Mouse (Mus musculus): ENCODE measurements around the gene Tmtc4. TPM values are rescaled to one million over a fixed set of nuclear protein-coding genes. Genes with fewer than 3 reads are reported as not detected.

Gene Tmtc4
- polyA plus RNA-seq, 1 experiment: 4.0 TPM

DNA sequence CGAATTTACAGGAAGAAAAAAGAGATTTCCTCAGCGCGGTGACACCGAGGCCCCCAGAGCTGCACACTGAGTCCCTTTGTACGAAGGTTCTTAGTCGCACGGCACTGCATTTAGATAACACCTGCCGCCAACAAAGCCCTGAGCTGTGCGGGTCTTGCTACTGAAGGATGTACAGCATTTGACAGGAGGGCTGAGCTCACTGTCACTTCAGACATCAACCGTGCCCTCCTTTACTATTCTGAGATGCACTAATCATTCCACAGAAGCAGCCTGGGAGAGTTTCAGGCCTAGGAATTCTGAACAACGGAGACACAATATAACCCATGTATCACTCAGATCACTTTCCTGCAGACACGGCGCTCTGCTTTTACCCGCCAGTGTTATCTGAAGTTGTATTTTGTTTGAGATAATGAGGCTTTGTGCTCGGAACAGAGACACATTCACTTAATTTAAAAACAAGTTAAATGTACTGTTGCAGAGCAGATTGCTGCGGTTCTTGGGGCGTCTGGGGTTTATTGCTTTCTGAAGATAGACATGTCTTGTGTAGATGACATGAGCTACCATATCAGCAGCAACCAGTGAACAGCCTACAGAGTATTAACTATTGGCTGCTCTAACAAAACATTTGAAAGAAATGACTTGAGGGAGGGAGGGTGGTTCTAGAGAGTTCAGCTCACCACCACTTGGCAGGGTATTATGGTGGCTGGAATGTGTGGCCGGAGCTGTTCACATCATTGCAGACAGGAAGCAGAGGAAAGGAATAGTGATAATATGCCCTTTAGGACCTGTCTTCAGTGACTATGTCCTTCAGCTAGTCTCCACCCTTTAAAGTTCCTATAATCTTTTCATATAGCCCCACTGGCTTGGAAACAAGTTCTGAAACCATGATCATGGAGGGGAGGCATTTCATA is 25.5 kb upstream of the Tmtc4 start:
- H3K27me3 ChIP-seq (ENCODE audit: control insufficient read depth, insufficient read depth, low read length): no peaks in the 10 kb centered on the region
- 88% methylated on average over 18 of the region's 18 CpGs for WGBS

GRCm38 (mm10) chr14:123008672-123009071 is 24.8 kb upstream of the Tmtc4 start:
- Histone ChIP-seq H3K27me3 (ENCODE audit: control insufficient read depth, insufficient read depth, low read length) (no peaks in the 10 kb centered on the region), H3K4me1 (ENCODE audit: control insufficient read depth, insufficient read depth, insufficient read length) (no peaks in the 10 kb centered on the region), H3K27ac (ENCODE audit: insufficient read depth, low read length) (no peak overlapping the region), H3K36me3 (ENCODE audit: control insufficient read depth, insufficient read depth, low read length) (no peaks in the 10 kb centered on the region), H3K4me3 (ENCODE audit: extremely low read depth, insufficient read depth, insufficient read length) (no peak overlapping the region)
- TF ChIP-seq POLR2A (IDR thresholded peaks at IDR 0.05; ENCODE audit: low read depth, low read length): no peak
- DNase-seq (ENCODE audit: low read depth in 1 of 2, low spot score in 2 of 2): no peak
- WGBS: 86% methylated on average over 2 of the region's 2 CpGs

More for the DNA sequence above, 25.5 kb upstream of the Tmtc4 start:
- Histone ChIP-seq H3K27ac (ENCODE audit: insufficient read depth, low read length) (no peak overlapping the region), H3K4me1 (ENCODE audit: control insufficient read depth, insufficient read depth, insufficient read length) (no peaks in the 10 kb centered on the region), H3K4me3 (ENCODE audit: extremely low read depth, insufficient read depth, insufficient read length) (no peak overlapping the region), H3K36me3 (ENCODE audit: control insufficient read depth, insufficient read depth, low read length) (no peaks in the 10 kb centered on the region)
- TF ChIP-seq POLR2A (IDR thresholded peaks at IDR 0.05; ENCODE audit: low read depth, low read length) (no peak), CTCF (IDR thresholded peaks at IDR 0.05; ENCODE audit: extremely low read depth, insufficient read depth, insufficient read length, insufficient replicate concordance) (no peak)
- no peak for DNase-seq (ENCODE audit: low read depth in 1 of 2, low spot score in 2 of 2)

GRCm38 (mm10) chr14:123003715-123004114 is 19.9 kb upstream of the Tmtc4 start:
- no peak overlapping the region for H3K4me3 ChIP-seq (ENCODE audit: extremely low read depth, insufficient read depth, insufficient read length)
- 82% methylated on average over 1 of the region's 1 CpGs for WGBS

DNA sequence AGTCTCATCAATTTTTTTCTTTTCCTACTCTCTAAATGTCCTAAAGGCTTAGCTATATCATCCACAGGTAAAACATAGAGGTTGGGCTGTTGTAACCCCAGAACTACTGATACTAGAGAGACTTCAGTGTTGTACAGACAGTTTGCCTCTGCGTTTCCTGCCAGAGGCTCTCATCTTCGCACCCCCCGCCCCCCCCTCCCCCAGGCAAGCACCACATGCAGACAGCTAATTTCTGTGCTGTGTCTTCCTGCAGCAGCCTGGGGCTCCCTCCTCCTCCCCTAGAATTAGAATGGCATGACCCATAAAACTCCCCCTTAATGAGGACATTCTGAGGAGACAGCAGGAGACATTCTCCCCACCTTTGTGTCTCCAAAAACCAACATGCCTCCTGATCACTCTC is 17.6 kb upstream of the Tmtc4 start:
- Histone ChIP-seq H3K4me3 (ENCODE audit: extremely low read depth, insufficient read depth, insufficient read length) (no peak overlapping the region), H3K4me1 (ENCODE audit: control insufficient read depth, insufficient read depth, insufficient read length) (no peaks in the 10 kb centered on the region), H3K36me3 (ENCODE audit: control insufficient read depth, insufficient read depth, low read length) (no peaks in the 10 kb centered on the region), H3K27me3 (ENCODE audit: control insufficient read depth, insufficient read depth, low read length) (no peaks in the 10 kb centered on the region), H3K27ac (ENCODE audit: insufficient read depth, low read length) (no peak overlapping the region)
- WGBS: 53% methylated on average over 3 of the region's 3 CpGs
- no peak for DNase-seq (ENCODE audit: low read depth in 1 of 2, low spot score in 2 of 2)
- TF ChIP-seq CTCF (IDR thresholded peaks at IDR 0.05; ENCODE audit: extremely low read depth, insufficient read depth, insufficient read length, insufficient replicate concordance) (no peak), POLR2A (IDR thresholded peaks at IDR 0.05; ENCODE audit: low read depth, low read length) (no peak)

More at GRCm38 (mm10) chr14:123003715-123004114, 19.9 kb upstream of the Tmtc4 start:
- Histone ChIP-seq H3K27me3 (ENCODE audit: control insufficient read depth, insufficient read depth, low read length) (no peaks in the 10 kb centered on the region), H3K27ac (ENCODE audit: insufficient read depth, low read length) (no peak overlapping the region), H3K4me1 (ENCODE audit: control insufficient read depth, insufficient read depth, insufficient read length) (no peaks in the 10 kb centered on the region), H3K36me3 (ENCODE audit: control insufficient read depth, insufficient read depth, low read length) (no peaks in the 10 kb centered on the region)
- no peak for DNase-seq (ENCODE audit: low read depth in 1 of 2, low spot score in 2 of 2)
- no peak for TF ChIP-seq CTCF (IDR thresholded peaks at IDR 0.05; ENCODE audit: extremely low read depth, insufficient read depth, insufficient read length, insufficient replicate concordance)
- no peak for TF ChIP-seq POLR2A (IDR thresholded peaks at IDR 0.05; ENCODE audit: low read depth, low read length)

DNA sequence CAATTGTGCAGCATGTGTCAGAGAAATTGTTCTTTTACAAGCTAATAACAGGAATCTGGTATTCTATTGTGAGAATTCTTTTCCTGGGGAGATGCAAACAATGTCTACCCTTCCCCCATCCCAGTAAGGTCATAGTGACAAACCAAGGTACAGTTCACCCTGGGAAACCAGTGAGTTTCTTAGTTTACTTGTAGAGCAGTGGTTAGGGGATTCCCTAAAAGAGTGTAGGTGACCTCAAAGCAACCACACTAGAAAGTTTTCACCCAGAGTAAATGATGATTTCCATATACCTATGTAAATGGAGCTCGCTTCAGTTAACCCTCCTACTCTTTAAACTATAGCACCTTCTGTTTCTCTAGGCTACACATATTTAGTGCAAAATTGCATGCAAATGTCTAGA is 13.6 kb upstream of the Tmtc4 start:
- TF ChIP-seq CTCF (IDR thresholded peaks at IDR 0.05; ENCODE audit: extremely low read depth, insufficient read depth, insufficient read length, insufficient replicate concordance) (no peak), POLR2A (IDR thresholded peaks at IDR 0.05; ENCODE audit: low read depth, low read length) (no peak)
- DNase-seq (ENCODE audit: low read depth in 1 of 2, low spot score in 2 of 2): peak in 1 of 2 experiments; percentile 26
- no peak overlapping the region for H3K4me3 ChIP-seq (ENCODE audit: extremely low read depth, insufficient read depth, insufficient read length)
- no peaks in the 10 kb centered on the region for H3K27me3 ChIP-seq (ENCODE audit: control insufficient read depth, insufficient read depth, low read length)
- 38% methylated on average over 1 of the region's 1 CpGs for WGBS
- no peak overlapping the region for H3K27ac ChIP-seq (ENCODE audit: insufficient read depth, low read length)
- no peaks in the 10 kb centered on the region for H3K4me1 ChIP-seq (ENCODE audit: control insufficient read depth, insufficient read depth, insufficient read length)
- no peaks in the 10 kb centered on the region for H3K36me3 ChIP-seq (ENCODE audit: control insufficient read depth, insufficient read depth, low read length)

DNA sequence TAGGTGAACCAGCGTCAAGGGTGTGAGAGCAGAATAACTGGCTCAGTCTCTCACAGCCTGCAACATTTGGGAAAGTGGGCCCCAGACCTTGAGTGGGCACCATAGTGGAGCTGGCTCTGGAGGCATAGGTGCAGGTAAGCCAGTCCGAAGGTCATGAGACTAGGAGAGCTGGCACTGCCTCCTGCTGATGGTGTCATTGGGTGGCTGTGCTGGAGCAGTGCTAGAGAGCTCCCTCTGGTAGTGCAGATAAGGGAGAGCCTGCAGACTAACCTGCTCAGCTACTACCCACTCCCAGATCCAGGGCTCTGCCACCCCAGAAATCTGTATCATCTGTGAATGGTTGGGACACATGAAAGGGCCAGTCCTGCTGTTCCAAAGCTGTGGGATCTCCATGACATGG is 10.1 kb upstream of the Tmtc4 start:
- Histone ChIP-seq H3K27me3 (ENCODE audit: control insufficient read depth, insufficient read depth, low read length) (no peaks in the 10 kb centered on the region), H3K4me3 (ENCODE audit: extremely low read depth, insufficient read depth, insufficient read length) (no peak overlapping the region), H3K36me3 (ENCODE audit: control insufficient read depth, insufficient read depth, low read length) (no peaks in the 10 kb centered on the region), H3K4me1 (ENCODE audit: control insufficient read depth, insufficient read depth, insufficient read length) (no peaks in the 10 kb centered on the region), H3K27ac (ENCODE audit: insufficient read depth, low read length) (no peak overlapping the region)
- no peak for DNase-seq (ENCODE audit: low read depth in 1 of 2, low spot score in 2 of 2)
- TF ChIP-seq CTCF (IDR thresholded peaks at IDR 0.05; ENCODE audit: extremely low read depth, insufficient read depth, insufficient read length, insufficient replicate concordance) (no peak), POLR2A (IDR thresholded peaks at IDR 0.05; ENCODE audit: low read depth, low read length) (no peak)
- WGBS: 96% methylated on average over 2 of the region's 2 CpGs

- Histone ChIP-seq H3K4me1 (ENCODE audit: control insufficient read depth, insufficient read depth, insufficient read length) (no peaks in the 10 kb centered on the region), H3K27ac (ENCODE audit: insufficient read depth, low read length) (no peak overlapping the region)
- 71% methylated on average over 6 of the region's 6 CpGs for WGBS
These were observed 9.1 kb upstream of the Tmtc4 start for GRCm38 (mm10) chr14:122992937-122993336.

More at GRCm38 (mm10) chr14:122992937-122993336, 9.1 kb upstream of the Tmtc4 start:
- no peak for TF ChIP-seq CTCF (IDR thresholded peaks at IDR 0.05; ENCODE audit: extremely low read depth, insufficient read depth, insufficient read length, insufficient replicate concordance)
- TF ChIP-seq POLR2A (IDR thresholded peaks at IDR 0.05; ENCODE audit: low read depth, low read length): no peak
- DNase-seq (ENCODE audit: low read depth in 1 of 2, low spot score in 2 of 2): no peak
- H3K36me3 ChIP-seq (ENCODE audit: control insufficient read depth, insufficient read depth, low read length): no peaks in the 10 kb centered on the region
- H3K4me3 ChIP-seq (ENCODE audit: extremely low read depth, insufficient read depth, insufficient read length): no peak overlapping the region
- H3K27me3 ChIP-seq (ENCODE audit: control insufficient read depth, insufficient read depth, low read length): no peaks in the 10 kb centered on the region
